ENCODE assay signal across 9 mouse cellular contexts in the genomic region with DNA sequence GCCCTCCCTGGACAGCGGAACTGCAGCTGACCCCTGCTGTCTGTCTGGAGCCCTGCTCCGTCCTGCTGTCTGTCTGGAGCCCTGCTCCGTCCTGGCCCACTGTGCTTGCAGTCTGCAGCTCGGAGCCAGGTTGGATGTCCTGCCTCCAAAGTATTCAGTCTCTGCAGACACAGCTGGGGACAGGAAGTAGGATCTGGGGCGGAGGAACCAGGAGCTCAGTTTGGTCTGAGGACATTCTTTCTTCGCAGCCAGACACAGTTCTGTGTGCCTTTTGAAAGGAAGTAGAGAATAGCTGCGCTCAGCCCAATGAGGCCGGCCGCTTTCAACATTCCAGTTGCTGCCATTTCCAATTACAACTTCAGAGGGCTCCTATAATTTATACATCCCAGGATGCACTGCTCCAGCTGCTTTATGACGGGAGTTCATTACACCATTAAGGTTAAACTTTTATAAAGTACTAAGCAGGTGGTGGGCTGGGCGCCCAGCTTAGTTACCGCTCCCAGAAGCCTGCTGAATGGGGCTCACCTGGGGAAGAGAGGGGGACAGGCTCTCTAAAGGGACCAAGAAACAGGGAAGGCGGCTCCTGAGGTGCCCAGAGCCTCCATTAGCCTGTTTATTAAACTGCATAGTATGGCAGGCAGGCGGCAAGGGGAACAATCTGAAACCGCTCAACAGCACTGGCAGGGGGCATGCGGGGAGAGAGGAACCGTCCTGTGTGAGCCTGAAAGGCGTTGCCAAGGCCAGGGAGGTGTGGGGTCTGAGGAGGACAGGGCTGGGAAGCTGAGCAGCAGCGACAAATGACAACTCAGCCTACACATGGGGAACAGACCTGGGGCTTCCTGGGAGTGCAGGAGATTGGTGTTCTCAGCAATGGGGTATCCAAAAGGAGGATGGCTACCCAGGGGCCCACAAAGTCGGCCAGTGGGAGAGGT. TPM values are rescaled to one million over a fixed set of nuclear protein-coding genes. Genes with fewer than 3 reads are reported as not detected.
DNase-seq lines count a peak whose midpoint lies in the region; ATAC-seq and TF ChIP-seq lines count a peak whose summit lies in the region.
"Had no signal": no experiment of that assay in that cellular context is flagged by ENCODE, and none has a peak within 500 bp of the region (broad histone marks: within the 10 kb centered on the region; RNA-seq: fewer than 3 reads in every experiment).

No protein-coding gene starts in this region.

- H3K9ac ChIP-seq in forebrain, embryonic 12.5 days, result 0 out of 2 replicates have a peak overlapping the region, but pooled peaks have one; percentile 3
- H3K9ac ChIP-seq in midbrain, embryonic 16.5 days (ENCODE audit: low read depth, low read length), result peak overlapping the region; percentile 46

- no peak for DNase-seq in left cerebral cortex, adult 2 months (ENCODE audit: extremely low spot score in 1 of 2, low spot score in 2 of 2)
- no peak for DNase-seq in left cerebral cortex, postnatal 4 days
- peak; percentile 35 for DNase-seq in hindbrain, embryonic 10.5 days (ENCODE audit: low spot score)
- DNase-seq in layer of hippocampus, postnatal 14 days (ENCODE audit: low spot score in 2 of 2), result peak; percentile 58
- no peak for DNase-seq in ovary, postnatal 36 days (ENCODE audit: low spot score)
- DNase-seq in spleen, postnatal 36 days (ENCODE audit: low spot score in 2 of 2), result no peak

- intact Hi-C loops in left cerebral cortex, adult 2 months (cut with DNase I), result no loop called here
- intact Hi-C loops in left cerebral cortex, postnatal 4 days (cut with DNase I), result no loop called here

- peak overlapping the region; percentile 30; the same call in 1 of the 2 replicates for H3K4me2 ChIP-seq in forebrain, embryonic 12.5 days
- peak overlapping the region; percentile 35 for H3K4me2 ChIP-seq in midbrain, embryonic 16.5 days (ENCODE audit: low read length)

- H3K27me3 ChIP-seq in forebrain, embryonic 12.5 days, result peaks cover 7% of the 10 kb centered on the region; the same call in 1 of the 2 replicates
- peaks cover 12% of the 10 kb centered on the region for H3K27me3 ChIP-seq in hindbrain, embryonic 10.5 days (ENCODE audit: insufficient read depth, poor library complexity, severe bottlenecking)
- no peaks in the 10 kb centered on the region for H3K27me3 ChIP-seq in midbrain, embryonic 16.5 days (ENCODE audit: control insufficient read depth, insufficient read depth, low read depth, low read length)

- peaks cover 35% of the 10 kb centered on the region for H3K4me1 ChIP-seq in forebrain, embryonic 12.5 days
- peaks cover 67% of the 10 kb centered on the region for H3K4me1 ChIP-seq in hindbrain, embryonic 10.5 days (replicated peaks)
- H3K4me1 ChIP-seq in midbrain, embryonic 16.5 days (ENCODE audit: control insufficient read depth, insufficient read depth, low read length), result peaks cover 25% of the 10 kb centered on the region

- WGBS in forebrain, embryonic 12.5 days, result 41% methylated on average over 20 of the region's 20 CpGs
- WGBS in hindbrain, embryonic 10.5 days, result 37% methylated on average over 20 of the region's 20 CpGs
- 34% methylated on average over 20 of the region's 20 CpGs for WGBS in midbrain, embryonic 16.5 days

- TF ChIP-seq CTCF in left cerebral cortex, adult 2 months (IDR thresholded peaks at IDR 0.05), result no peak

- ATAC-seq in forebrain, embryonic 12.5 days (ENCODE audit: low FRiP score), result peak; percentile 11; the same call in 1 of the 2 replicates
- peak; percentile 34 for ATAC-seq in midbrain, embryonic 16.5 days

- no peak overlapping the region for H3K4me3 ChIP-seq in left cerebral cortex, adult 2 months
- H3K4me3 ChIP-seq in forebrain, embryonic 12.5 days (replicated peaks), result no peak overlapping the region
- peak overlapping the region; percentile 27 for H3K4me3 ChIP-seq in hindbrain, embryonic 10.5 days
- no peak overlapping the region for H3K4me3 ChIP-seq in midbrain, embryonic 16.5 days (ENCODE audit: low read depth, low read length)

- H3K36me3 ChIP-seq in forebrain, embryonic 12.5 days (replicated peaks), result no peaks in the 10 kb centered on the region
- H3K36me3 ChIP-seq in hindbrain, embryonic 10.5 days, result no peaks in the 10 kb centered on the region
- H3K36me3 ChIP-seq in midbrain, embryonic 16.5 days (ENCODE audit: control insufficient read depth, insufficient read depth, low read length), result no peaks in the 10 kb centered on the region
- H3K36me3 ChIP-seq: G1E had no signal

- no peaks in the 10 kb centered on the region for H3K9me3 ChIP-seq in forebrain, embryonic 12.5 days
- H3K9me3 ChIP-seq in hindbrain, embryonic 10.5 days, result no peaks in the 10 kb centered on the region
- no peaks in the 10 kb centered on the region for H3K9me3 ChIP-seq in midbrain, embryonic 16.5 days (replicated peaks; ENCODE audit: control insufficient read depth, low read length, poor library complexity, severe bottlenecking)
- H3K9me3 ChIP-seq: G1E had no signal

- peak overlapping the region; percentile 90 for H3K27ac ChIP-seq in left cerebral cortex, adult 2 months
- peak overlapping the region; percentile 79 for H3K27ac ChIP-seq in forebrain, embryonic 12.5 days
- H3K27ac ChIP-seq in hindbrain, embryonic 10.5 days, result peak overlapping the region; percentile 79
- H3K27ac ChIP-seq in midbrain, embryonic 16.5 days (ENCODE audit: low read length), result peak overlapping the region; percentile 72

RNA-seq across cellular contexts. Expression of gene Dagla, which starts 9.8 kb away (rescaled TPM):
- 10 to 100 TPM; 93.7 to 95.4 TPM for total RNA-seq in left cerebral cortex, adult 2 months (2021)
- total RNA-seq in left cerebral cortex, postnatal 4 days (2021), result 10 to 100 TPM; 44.1 to 44.6 TPM
- 3.6 TPM in 2 replicates for polyA plus RNA-seq in forebrain, embryonic 12.5 days (2016; fragmentation: Nextera tagmentation; extraction: Ambion mirVana)
- 2.1 and 3.4 TPM in 2 replicates for polyA plus RNA-seq in hindbrain, embryonic 10.5 days (2016; fragmentation: Nextera tagmentation; extraction: Ambion mirVana)
- total RNA-seq in layer of hippocampus, postnatal 14 days (2021), result 100 to 1,000 TPM; 131 to 134 TPM
- polyA plus RNA-seq in midbrain, embryonic 16.5 days (2015; fragmentation: Nextera tagmentation; extraction: Ambion mirVana), result 11.8 and 14.1 TPM in 2 replicates
- polyA plus RNA-seq: G1E had no signal

RNA-seq across cellular contexts. Expression of gene Myrf, which starts 54.3 kb away (rescaled TPM):
- 10 to 100 TPM; 14.0 to 15.3 TPM for total RNA-seq in left cerebral cortex, adult 2 months (2021)
- 1 to 10 TPM; 1.6 to 1.8 TPM for total RNA-seq in left cerebral cortex, postnatal 4 days (2021)
- 0.72 and 0.87 TPM in 2 replicates for polyA plus RNA-seq in forebrain, embryonic 12.5 days (2016; fragmentation: Nextera tagmentation; extraction: Ambion mirVana)
- polyA plus RNA-seq in hindbrain, embryonic 10.5 days (2016; fragmentation: Nextera tagmentation; extraction: Ambion mirVana), result 2.1 and 2.7 TPM in 2 replicates
- 10 to 100 TPM; 29.6 to 31.2 TPM for total RNA-seq in layer of hippocampus, postnatal 14 days (2021)
- 0.57 and 0.82 TPM in 2 replicates for polyA plus RNA-seq in midbrain, embryonic 16.5 days (2015; fragmentation: Nextera tagmentation; extraction: Ambion mirVana)
- polyA plus RNA-seq: G1E had no signal

Comparison
In these comparisons a context has a peak if more than half of its experiments do, and no peak if none do; other contexts are left out.
1. RNA of gene Myrf, which starts 54.3 kb away (total RNA-seq): 29.6 to 31.2 TPM in layer of hippocampus, postnatal 14 days and 14.0 to 15.3 TPM in left cerebral cortex, adult 2 months; 1.6 to 1.8 TPM in left cerebral cortex, postnatal 4 days; every median in the first group is over 4 times any median in the second.
2. DNase-seq: peak in hindbrain, embryonic 10.5 days (single experiment) and layer of hippocampus, postnatal 14 days (2 of 2); none in left cerebral cortex, adult 2 months (0 of 2), left cerebral cortex, postnatal 4 days (single experiment), ovary, postnatal 36 days (single experiment) and spleen, postnatal 36 days (0 of 2).
3. Peak in every context shown above with its lines, with median percentiles within 50 percentile points of each other: H3K27ac ChIP-seq.